Mouse (Mus musculus): ENCODE measurements around the gene Atxn1l. TPM values are rescaled to one million over a fixed set of nuclear protein-coding genes. Genes with fewer than 3 reads are reported as not detected.

The Atxn1l gene
- polyA plus RNA-seq (2015; fragmentation: Nextera tagmentation; extraction: Ambion mirVana) = 2.9 and 3.0 TPM in 2 replicates

GRCm38 (mm10) chr8:109737237-109738048 lies at the start of gene Atxn1l:
Gene Atxn1l, minus strand, starts transcription at chr8:109737739.
- Histone ChIP-seq H3K36me3 (peaks cover 24% of the 10 kb centered on the region), H3K9me3 (replicated peaks) (no peaks in the 10 kb centered on the region), H3K4me3 (replicated peaks) (peak within 1 kb of the TSS; percentile 100), H3K4me1 (replicated peaks) (peaks cover 19% of the 10 kb centered on the region), H3K27ac (peak within 1 kb of the TSS; percentile 72), H3K27me3 (no peaks in the 10 kb centered on the region), H3K9ac (peak within 1 kb of the TSS; percentile 96), H3K4me2 (peak within 1 kb of the TSS; percentile 94)
- under 1% methylated on average over 59 of the region's 59 CpGs for WGBS (ENCODE audit: insufficient replicate concordance)
- ATAC-seq (ENCODE audit: low read depth) (peak; percentile 90), DNase-seq (peak; percentile 75)

GRCm38 (mm10) chr8:109780548-109780947 lies 43.0 kb upstream of the Atxn1l start:
- peaks cover 9% of the 10 kb centered on the region; the same call in 1 of the 2 replicates for H3K27me3 ChIP-seq
- ATAC-seq (ENCODE audit: low read depth) (no peak), DNase-seq (peak; percentile 4)
- no peaks in the 10 kb centered on the region for H3K36me3 ChIP-seq
- H3K27ac ChIP-seq = no peak overlapping the region; the same call in 1 of the 2 replicates
- 20% methylated on average over 4 of the region's 4 CpGs for WGBS (ENCODE audit: insufficient replicate concordance)
- H3K4me1 ChIP-seq (replicated peaks) = peaks cover 55% of the 10 kb centered on the region
- peak overlapping the region; percentile 98 for H3K4me3 ChIP-seq (replicated peaks)
- H3K9me3 ChIP-seq (replicated peaks) = no peaks in the 10 kb centered on the region
- peak overlapping the region; percentile 81 for H3K4me2 ChIP-seq
- peak overlapping the region; percentile 24; the same call in 1 of the 2 replicates for H3K9ac ChIP-seq

- ATAC-seq (ENCODE audit: low read depth) = no peak
- Histone ChIP-seq H3K9ac (peak overlapping the region; percentile 97), H3K9me3 (replicated peaks) (no peaks in the 10 kb centered on the region), H3K27ac (peak overlapping the region; percentile 97), H3K27me3 (peaks cover 12% of the 10 kb centered on the region; the same call in 1 of the 2 replicates), H3K4me2 (peak overlapping the region; percentile 81), H3K36me3 (no peaks in the 10 kb centered on the region), H3K4me1 (replicated peaks) (peaks cover 51% of the 10 kb centered on the region), H3K4me3 (replicated peaks) (peak overlapping the region; percentile 98)
- WGBS (ENCODE audit: insufficient replicate concordance) = 15% methylated on average over 24 of the region's 24 CpGs
- DNase-seq = no peak
Observed at GRCm38 (mm10) chr8:109779431-109780228, 42.1 kb upstream of the Atxn1l start.

- peaks cover 45% of the 10 kb centered on the region for H3K4me1 ChIP-seq (replicated peaks)
- peak; percentile 57 for ATAC-seq (ENCODE audit: low read depth)
- no peaks in the 10 kb centered on the region for H3K36me3 ChIP-seq
- H3K4me2 ChIP-seq = peak overlapping the region; percentile 81
- peaks cover 15% of the 10 kb centered on the region; the same call in 1 of the 2 replicates for H3K27me3 ChIP-seq
- WGBS (ENCODE audit: insufficient replicate concordance) = under 1% methylated on average over 32 of the region's 32 CpGs
- peak overlapping the region; percentile 97 for H3K27ac ChIP-seq
- peak overlapping the region; percentile 97 for H3K9ac ChIP-seq
- peak; percentile 52 for DNase-seq
- H3K4me3 ChIP-seq (replicated peaks) = peak overlapping the region; percentile 98
- H3K9me3 ChIP-seq (replicated peaks) = no peaks in the 10 kb centered on the region
Observed at GRCm38 (mm10) chr8:109778993-109779421, 41.5 kb upstream of the Atxn1l start.

GRCm38 (mm10) chr8:109778280-109778977 lies 40.9 kb upstream of the Atxn1l start, which contains the start of gene Ap1g1:
Gene Ap1g1, plus strand, starts transcription at chr8:109778554.
- Histone ChIP-seq H3K36me3 (no peaks in the 10 kb centered on the region), H3K4me3 (replicated peaks) (peak within 1 kb of the TSS; percentile 98), H3K9ac (peak within 1 kb of the TSS; percentile 97), H3K27ac (peak within 1 kb of the TSS; percentile 97), H3K27me3 (peaks cover 18% of the 10 kb centered on the region), H3K4me2 (peak within 1 kb of the TSS; percentile 81), H3K4me1 (replicated peaks) (peaks cover 39% of the 10 kb centered on the region), H3K9me3 (replicated peaks) (no peaks in the 10 kb centered on the region)
- DNase-seq (peak; percentile 95), ATAC-seq (ENCODE audit: low read depth) (peak; percentile 98)
- WGBS (ENCODE audit: insufficient replicate concordance) = under 1% methylated on average over 64 of the region's 64 CpGs

GRCm38 (mm10) chr8:109777851-109778250 lies 40.3 kb upstream of the Atxn1l start:
- Histone ChIP-seq H3K27ac (no peak overlapping the region), H3K27me3 (peaks cover 21% of the 10 kb centered on the region), H3K4me2 (peak overlapping the region; percentile 81), H3K9me3 (replicated peaks) (no peaks in the 10 kb centered on the region), H3K36me3 (no peaks in the 10 kb centered on the region), H3K4me3 (replicated peaks) (peak overlapping the region; percentile 98), H3K4me1 (replicated peaks) (peaks cover 34% of the 10 kb centered on the region), H3K9ac (peak overlapping the region; percentile 97)
- ATAC-seq (ENCODE audit: low read depth) = no peak
- no peak for DNase-seq
- WGBS (ENCODE audit: insufficient replicate concordance) = 25% methylated on average over 5 of the region's 5 CpGs

GRCm38 (mm10) chr8:109773154-109773553 lies 35.6 kb upstream of the Atxn1l start:
- no peak overlapping the region for H3K4me3 ChIP-seq (replicated peaks)
- peaks cover 5% of the 10 kb centered on the region; the same call in 1 of the 2 replicates for H3K4me1 ChIP-seq (replicated peaks)
- no peak overlapping the region for H3K27ac ChIP-seq
- H3K9ac ChIP-seq = no peak overlapping the region
- no peaks in the 10 kb centered on the region for H3K36me3 ChIP-seq
- H3K4me2 ChIP-seq = no peak overlapping the region
- ATAC-seq (ENCODE audit: low read depth) (no peak), DNase-seq (no peak)
- WGBS (ENCODE audit: insufficient replicate concordance) = 20% methylated on average over 3 of the region's 3 CpGs
- H3K27me3 ChIP-seq = peaks cover 21% of the 10 kb centered on the region
- H3K9me3 ChIP-seq (replicated peaks) = no peaks in the 10 kb centered on the region

GRCm38 (mm10) chr8:109766081-109766480 lies 28.5 kb upstream of the Atxn1l start:
- no peaks in the 10 kb centered on the region for H3K4me1 ChIP-seq (replicated peaks)
- no peaks in the 10 kb centered on the region for H3K36me3 ChIP-seq
- H3K4me3 ChIP-seq (replicated peaks) = no peak overlapping the region
- no peak overlapping the region for H3K4me2 ChIP-seq
- no peak for DNase-seq
- no peak overlapping the region for H3K27ac ChIP-seq
- ATAC-seq (ENCODE audit: low read depth) = no peak
- H3K9ac ChIP-seq = no peak overlapping the region
- H3K9me3 ChIP-seq (replicated peaks) = peaks cover 14% of the 10 kb centered on the region
- H3K27me3 ChIP-seq = no peaks in the 10 kb centered on the region
- WGBS (ENCODE audit: insufficient replicate concordance) = 53% methylated on average over 7 of the region's 7 CpGs

- 74% methylated on average over 6 of the region's 6 CpGs for WGBS (ENCODE audit: insufficient replicate concordance)
- Histone ChIP-seq H3K4me1 (replicated peaks) (no peaks in the 10 kb centered on the region), H3K9me3 (replicated peaks) (peaks cover 14% of the 10 kb centered on the region), H3K36me3 (no peaks in the 10 kb centered on the region), H3K4me2 (no peak overlapping the region), H3K27me3 (no peaks in the 10 kb centered on the region), H3K9ac (no peak overlapping the region), H3K27ac (no peak overlapping the region), H3K4me3 (replicated peaks) (no peak overlapping the region)
- no peak for DNase-seq
- ATAC-seq (ENCODE audit: low read depth) = no peak
Observed at GRCm38 (mm10) chr8:109764031-109764430, 26.5 kb upstream of the Atxn1l start.

GRCm38 (mm10) chr8:109760221-109760620 lies 22.7 kb upstream of the Atxn1l start:
- WGBS (ENCODE audit: insufficient replicate concordance) = 24% methylated on average over 1 of the region's 1 CpGs
- peaks cover 14% of the 10 kb centered on the region for H3K9me3 ChIP-seq (replicated peaks)
- H3K4me2 ChIP-seq = no peak overlapping the region
- no peaks in the 10 kb centered on the region for H3K4me1 ChIP-seq (replicated peaks)
- no peak overlapping the region for H3K4me3 ChIP-seq (replicated peaks)
- H3K27ac ChIP-seq = no peak overlapping the region
- no peaks in the 10 kb centered on the region for H3K27me3 ChIP-seq
- DNase-seq (no peak), ATAC-seq (ENCODE audit: low read depth) (no peak)
- no peak overlapping the region for H3K9ac ChIP-seq
- H3K36me3 ChIP-seq = no peaks in the 10 kb centered on the region
